Mouse (Mus musculus): ENCODE measurements at regions not wholly inside any gene's neighbourhood (a gene's known extent, or its start where the extent isn't known, plus 50 kb on each side); places are given as distances from the start of the nearest gene placed in this dataset.

DNA sequence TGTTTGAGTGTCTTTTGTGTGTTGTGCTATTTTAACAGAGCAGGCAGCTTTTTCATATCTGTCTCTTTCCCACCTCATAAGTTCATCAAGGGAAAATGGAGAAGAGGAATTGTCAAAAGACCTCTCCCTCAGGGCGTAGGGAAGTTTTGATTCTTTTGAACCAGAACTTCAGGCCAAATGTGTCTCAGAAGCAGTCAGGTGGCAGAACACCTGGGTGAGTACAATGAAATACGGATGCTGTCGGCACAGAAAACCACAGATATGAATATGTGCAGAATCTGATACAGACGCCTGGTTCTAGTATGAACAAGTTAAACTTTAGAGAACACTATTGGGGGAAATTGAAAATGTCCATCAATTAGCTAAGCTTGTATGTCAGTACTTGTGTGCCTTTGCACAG, 84.2 kb downstream of the 3110018I06Rik start:
- TF ChIP-seq POLR2A (IDR thresholded peaks at IDR 0.05; ENCODE audit: low read depth, low read length) (no peak), CTCF (IDR thresholded peaks at IDR 0.05; ENCODE audit: extremely low read depth, insufficient read length, insufficient replicate concordance, low read depth, low read length) (no peak)

Data from small intestine, adult 2 months (tissue).